Mouse (Mus musculus) left cerebral cortex, adult 9 months (tissue): ENCODE measurements around the gene Spink8.
"Not testable (repeated sequence)": the region's sequence is repeated elsewhere in the genome, so short reads cannot be mapped to it uniquely, and the experiment has no call there.

Experiments used
- DNase-seq, 2 experiments: peaks; one replicate each; pipeline ENCODE4 v3.0.0; 2022; ENCODE audit warnings: low spot score in 2 of 2

Spink8 gene

DNA sequence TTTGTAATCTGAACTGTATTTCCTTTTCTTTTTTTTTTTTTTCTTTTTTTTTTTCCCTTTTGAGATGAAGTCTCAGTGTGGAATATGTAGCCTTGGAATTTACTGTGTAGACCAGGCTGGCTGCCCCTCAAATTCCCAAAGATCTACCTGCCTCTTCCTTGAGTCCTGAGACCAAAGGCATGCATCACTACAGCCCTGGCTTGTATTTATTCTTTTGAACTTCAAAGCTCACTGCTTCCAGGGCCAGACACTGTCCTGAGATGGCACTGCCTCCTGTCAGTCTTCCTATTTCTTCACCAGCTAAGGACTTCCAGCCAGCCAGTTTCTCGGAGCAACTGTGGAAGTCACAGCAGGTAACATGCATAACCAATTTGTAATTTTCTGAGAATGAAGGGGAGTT lies at the start of gene Spink8:
TSS of gene Spink8 (plus strand) at position 301 of the 400 bp plus-strand sequence.
- no peak for DNase-seq

DNA sequence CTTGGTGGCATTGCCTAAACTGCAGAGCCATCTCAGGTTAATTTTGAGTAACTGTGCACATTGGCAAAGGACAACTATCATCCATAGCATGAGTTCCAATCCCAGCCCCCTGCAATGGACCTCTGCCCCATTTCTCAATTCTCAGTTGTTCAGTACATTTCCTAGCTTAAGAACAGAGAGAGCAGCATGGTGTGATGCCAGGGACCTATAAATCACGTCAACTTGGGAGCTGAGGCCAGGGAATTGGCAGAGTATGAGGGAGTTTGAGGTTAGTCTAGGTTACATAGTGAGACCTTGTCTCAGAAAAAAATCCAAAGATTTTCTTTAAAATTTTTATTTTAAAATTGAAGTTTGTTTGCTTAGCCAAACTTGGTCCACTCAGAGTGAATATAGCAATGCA lies 45.2 kb upstream of the Spink8 start:
- not testable (repeated sequence) for DNase-seq

DNA sequence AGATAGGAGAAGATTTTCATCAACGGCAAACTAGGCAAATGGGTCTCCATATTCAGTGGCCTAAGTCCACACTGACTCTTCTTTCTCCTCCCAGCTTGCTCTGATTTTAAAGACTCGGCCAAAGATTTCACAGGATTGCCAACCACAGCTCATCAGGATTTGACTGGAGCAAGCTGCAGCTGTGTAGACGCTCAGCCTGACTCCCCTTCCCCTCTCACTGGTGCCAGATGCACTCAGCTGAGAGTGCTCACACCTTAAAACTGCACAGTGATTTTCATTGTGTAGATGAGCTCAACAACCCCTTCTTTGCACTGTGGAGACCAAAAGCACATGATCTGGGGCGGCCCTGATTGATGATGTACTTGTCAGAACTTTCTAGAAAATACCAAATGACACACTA lies 21.5 kb upstream of the Spink8 start, which contains the start of gene Fbxw27:
TSS of gene Fbxw27 (minus strand) at position 101 of the 400 bp plus-strand sequence.
- DNase-seq, result not testable (repeated sequence)

DNA sequence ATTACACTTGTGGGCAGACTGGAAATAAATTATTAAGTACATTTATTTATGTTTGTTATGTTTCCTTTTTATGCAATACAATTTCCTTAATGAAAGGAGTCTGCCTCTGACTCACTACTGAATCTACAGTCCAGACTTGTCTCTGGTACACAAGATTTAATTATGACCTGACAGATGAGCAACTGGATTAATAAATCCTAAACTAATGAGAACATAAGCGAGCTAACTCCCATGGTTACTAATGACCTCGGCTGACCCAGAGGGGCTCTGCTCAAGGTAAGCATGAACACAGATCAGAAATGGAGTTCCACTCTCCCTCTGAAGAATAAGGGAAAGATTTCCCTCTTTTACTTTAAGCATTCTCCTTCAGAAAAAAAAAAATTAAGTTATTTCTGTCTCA lies 16.9 kb upstream of the Spink8 start:
- no peak for DNase-seq

DNA sequence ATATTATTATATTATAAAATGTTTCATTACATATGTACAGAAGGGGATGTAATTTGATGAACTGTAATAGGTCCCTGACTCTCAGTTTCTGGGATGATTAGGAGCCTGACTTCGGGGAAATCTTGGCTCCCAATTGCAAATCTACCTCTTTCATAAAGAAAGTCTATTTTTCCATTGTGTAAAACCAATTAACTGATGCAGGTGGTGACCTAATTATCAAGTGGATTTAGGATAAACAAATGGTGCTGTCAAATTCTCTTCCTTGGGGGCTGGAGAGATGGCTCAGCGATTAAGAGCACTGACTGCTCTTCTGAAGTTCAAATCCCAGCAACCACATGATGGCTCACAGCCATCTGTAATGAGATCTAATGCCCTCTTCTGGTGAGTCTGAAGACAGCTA lies 16.3 kb upstream of the Spink8 start:
- no peak for DNase-seq

DNA sequence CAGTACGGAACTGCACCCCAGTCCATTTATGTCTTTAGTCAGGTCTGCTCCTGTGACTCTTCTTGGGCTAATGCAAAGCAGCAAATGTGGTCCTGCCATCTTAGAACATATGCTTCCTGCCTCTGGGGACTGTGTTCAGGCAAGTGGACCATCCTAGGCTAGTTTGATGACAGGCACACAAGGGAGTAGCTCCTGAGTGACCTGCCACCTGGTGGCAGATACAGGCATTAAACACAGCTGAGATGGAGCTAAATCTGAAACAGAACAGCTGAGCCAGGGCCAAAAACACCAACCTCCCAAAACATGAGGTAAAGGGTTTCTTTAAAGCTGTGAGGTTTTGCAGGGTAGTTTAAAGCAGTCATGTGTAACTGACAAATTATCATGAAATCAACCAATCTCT lies 14.0 kb upstream of the Spink8 start:
- DNase-seq, result peak in 1 of 2 experiments; percentile 3

DNA sequence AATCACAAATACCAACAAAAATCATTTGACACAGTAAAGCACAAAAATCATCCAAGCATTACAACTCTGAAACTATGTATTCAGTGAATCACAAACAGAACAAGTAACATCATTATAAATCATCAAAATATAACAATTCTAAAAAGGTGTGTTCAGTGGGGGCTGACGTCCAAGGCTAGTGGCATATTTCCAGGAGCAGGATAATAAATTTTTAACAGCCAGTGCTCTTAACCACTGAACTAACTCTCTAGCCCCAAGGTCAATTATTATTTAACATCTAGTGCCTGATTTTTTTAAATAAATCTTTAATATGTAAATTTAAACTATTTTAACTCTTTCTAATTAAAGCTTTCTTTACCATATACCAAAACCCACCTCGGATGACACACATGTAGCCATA lies 6.5 kb upstream of the Spink8 start:
- not testable (repeated sequence) for DNase-seq

DNA sequence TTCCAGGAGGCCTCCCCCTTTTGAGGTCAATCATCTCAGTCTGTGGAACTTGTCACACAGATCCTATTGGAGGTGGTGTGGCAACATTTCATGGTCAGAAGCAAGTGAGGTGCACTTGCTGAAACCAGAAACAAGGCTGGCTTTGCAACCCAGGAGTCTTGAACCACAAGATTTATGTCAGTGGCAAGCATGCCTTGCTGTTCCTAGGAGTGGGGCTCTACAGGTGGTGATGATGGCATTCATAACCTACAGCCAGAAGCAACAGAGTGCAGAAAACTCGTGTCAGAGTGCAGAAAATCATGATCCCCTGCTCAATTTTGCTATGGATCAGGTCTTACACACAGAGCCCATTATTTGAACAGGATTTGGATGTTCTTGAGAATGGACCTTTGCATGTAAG lies 5.8 kb upstream of the Spink8 start:
- no peak for DNase-seq

DNA sequence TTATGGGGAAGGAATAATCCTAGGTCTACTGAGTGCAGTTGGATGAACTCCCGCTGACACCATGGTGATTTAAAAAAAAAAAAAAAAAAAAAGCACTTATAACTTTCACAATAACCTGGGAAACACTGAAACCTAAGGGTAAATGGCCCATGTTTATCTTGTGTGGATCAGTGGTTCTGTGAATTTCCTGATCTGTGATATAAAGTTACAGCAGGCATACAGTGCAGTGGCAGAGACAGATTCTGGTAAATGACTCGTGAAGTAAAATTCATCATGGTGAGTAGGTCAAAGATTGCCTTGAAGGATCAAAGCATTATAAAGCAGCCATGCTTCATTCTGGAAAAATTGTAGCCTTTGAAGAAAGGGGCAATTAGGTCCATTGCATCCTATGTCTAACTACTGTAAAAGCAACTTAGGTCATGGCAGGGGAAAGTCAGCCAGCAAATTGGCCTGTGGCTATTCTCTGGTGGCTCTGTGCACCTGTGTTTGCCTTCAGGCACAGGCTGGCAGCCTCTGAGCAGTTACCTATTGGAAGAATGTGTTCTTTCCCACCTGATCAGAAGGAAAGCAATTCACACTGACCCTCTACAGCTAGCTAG lies 5.3 kb upstream of the Spink8 start:
- no peak for DNase-seq

DNA sequence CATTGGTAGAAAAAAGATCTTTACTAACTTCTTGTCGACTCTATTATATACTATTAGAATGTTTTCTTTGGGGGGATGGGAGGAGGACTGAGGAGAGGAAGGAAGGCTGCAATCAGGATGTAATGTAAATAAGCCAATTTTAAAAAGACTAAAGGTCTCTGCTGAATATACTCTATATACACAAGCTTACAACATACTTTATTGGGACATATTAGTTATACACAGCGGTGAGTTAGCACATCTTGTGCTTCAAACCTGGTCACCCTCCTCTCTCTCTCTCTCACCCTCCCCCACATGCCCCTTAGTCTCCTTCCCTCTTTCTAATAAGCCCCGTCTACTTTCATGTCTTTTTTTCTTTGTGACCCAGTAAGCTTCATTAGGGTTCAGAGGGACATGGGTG lies 4.2 kb upstream of the Spink8 start:
- no peak for DNase-seq

DNA sequence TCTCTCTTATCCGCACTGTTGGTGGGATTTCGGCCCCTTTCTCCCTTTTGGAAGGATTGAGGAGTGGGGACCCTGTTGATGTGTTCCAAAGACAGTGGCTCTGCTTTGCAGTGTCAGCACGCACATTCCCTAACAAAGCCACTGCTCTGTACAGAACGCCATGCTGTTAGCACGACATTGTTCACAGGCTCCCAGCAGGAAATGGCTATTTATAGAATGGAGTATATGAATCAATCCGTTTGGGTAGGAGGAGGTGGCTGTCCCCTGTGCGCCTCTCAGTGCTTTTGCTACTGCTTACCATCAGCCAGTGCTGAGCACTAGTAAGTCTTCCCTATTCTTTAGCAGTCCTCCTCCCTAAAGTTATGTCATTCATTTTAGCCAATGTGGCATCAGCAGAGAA lies 1.3 kb downstream of the Spink8 start:
- DNase-seq, result peak in 1 of 2 experiments; percentile 10

DNA sequence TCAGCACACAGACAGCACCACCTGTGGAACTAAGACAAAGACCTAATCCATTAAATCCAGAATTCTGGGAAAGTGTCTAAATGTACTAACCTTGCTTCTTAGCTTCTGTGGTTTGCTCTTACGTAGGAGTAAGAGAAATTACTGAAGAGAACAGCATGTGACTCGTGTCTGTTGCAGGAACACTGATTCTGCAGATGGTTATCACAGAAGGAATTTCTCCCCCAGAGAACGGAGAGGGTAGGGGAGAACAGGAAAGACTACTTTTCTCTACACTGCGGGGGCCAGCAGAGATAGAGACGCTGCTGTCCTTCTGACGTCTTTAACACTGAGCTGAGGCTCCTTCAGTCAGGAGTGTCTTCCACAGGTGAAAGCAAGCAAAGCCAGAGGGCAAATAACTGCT lies 4.3 kb downstream of the Spink8 start:
- peak in 1 of 2 experiments; percentile 15 for DNase-seq

DNA sequence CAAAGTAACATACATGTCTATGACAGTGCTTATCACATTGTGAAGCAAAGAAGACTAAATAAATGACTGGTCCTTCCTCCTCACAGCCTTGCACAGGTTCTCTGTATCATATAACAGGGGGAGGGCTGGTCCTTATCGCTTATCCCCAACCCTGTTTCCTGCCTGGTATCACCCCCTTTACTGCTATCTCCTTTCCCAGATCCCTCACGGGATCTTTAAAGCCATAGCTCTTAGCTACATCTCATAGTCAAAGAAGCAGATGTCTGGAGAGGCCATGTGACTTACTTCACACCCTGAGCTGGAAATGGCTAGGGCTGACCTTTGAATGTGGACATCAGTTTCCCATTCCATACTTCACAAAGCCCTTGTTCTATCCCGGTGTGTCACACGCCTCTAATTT lies 13.7 kb downstream of the Spink8 start:
- DNase-seq, result no peak

DNA sequence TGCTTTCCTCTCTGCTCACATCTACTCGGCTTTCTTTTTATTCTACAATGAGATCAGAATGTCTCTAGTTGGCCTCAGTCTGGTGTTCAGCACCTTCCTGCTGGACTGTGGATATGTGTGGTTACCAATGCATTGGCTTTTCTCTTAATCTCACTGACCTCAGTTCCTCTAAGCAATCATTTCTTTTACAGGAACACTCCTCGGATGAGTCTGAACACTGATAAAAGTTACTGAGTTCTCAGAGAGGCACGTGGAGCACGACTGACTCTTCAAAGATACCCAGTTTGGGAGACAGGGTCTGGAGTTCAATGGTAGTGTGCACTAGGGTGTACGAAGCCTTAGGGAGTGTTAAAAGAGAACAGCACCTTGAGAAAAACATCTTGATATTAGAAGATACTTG lies 14.1 kb downstream of the Spink8 start:
- no peak for DNase-seq

DNA sequence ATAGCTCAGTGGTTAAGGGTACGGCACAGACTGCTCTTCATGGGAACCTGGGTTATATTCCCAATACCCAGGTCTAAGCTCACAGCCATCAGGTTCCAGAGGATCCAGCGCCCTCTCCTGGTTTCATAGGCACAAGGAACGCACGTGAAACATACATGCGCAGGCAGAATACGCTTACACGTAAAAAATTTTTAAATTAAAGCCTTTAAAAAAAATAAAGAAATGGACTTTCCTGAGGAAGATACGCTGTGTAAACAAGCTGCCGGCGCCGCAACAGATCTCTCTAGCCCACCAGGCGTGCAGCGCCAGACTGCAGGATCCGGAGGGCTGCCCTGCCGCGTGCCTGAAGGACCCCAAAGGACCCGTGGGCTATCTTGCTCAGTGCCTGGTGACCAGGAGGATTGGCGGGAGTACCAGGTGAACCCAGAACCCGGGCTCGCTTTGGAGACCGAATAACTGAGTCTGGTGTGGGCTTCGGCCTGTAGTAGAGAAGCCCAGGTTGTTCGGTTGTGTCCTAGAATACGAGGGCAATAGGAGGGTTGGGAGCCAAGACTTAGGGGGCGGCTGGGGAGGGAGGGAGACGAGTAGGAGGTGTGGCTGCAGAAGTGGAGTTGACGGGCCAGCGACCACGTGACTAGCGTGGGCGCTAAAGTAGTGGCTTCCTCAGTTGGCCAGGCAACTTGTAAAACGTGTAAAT lies 20.5 kb downstream of the Spink8 start, which contains the start of gene Nme6:
TSS of gene Nme6 (plus strand) at position 359 of the 697 bp plus-strand sequence.
- DNase-seq, result peak; percentile 30 to 84

DNA sequence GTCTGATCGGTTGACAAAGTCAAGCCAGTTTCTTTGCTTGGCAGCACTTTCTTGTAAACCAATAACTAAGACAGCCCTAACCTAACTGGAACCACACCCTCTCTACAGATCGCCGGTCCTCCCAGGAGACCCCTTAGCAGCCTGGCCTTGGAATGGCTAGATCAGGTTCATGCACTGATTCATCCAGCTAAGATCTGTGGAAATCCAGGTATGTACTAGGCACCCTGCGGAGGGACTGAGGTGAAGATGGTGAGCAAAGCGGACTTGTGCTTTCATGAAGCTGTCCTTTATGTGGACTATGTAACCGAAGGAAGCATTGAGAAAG lies 21.0 kb downstream of the Spink8 start:
- DNase-seq, result no peak

DNA sequence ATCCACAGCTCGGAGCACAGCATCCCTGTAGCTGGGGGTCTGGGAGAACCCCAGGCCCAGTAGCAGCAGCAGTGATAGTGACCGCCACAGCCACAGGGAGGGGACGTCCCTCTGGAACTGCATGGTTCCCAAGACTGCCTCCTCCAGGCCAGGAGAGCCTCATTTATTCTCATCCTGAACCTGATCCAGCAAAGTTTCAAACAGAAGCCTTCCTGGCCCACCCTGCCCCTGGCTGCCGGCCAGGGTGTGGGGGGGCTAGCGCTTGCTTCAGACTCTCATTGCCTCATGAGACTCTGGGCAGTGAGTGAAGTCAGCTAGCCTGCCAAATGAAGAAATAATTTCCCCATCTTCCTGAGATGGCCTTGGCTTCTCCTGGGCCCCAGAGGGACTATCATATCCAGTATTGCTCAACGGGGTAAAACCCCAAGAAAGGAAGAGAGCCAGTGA lies 37.3 kb downstream of the Spink8 start, which contains the start of gene Camp:
TSS of gene Camp (minus strand) at position 306 of the 447 bp plus-strand sequence.
- DNase-seq, result no peak

DNA sequence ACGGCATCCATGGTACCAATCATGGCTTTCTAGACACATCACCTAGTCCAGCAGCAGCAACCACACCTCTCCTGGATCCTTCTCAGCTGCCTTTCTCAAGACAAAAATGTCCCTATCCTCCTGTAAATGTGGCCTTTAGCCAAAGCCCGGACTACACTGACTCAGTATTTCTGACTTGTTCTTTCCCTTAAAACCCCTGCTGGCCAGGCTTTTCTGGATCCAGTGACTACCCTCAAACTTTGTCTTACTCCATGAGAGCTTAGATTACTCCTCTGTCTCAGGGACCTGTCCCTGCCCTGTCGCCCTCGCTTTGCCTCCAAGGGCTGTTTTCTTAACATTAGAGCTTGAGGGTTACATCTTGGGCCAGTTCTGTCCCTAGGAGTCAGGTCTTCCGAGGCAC lies 38.0 kb downstream of the Spink8 start:
- DNase-seq, result no peak

DNA sequence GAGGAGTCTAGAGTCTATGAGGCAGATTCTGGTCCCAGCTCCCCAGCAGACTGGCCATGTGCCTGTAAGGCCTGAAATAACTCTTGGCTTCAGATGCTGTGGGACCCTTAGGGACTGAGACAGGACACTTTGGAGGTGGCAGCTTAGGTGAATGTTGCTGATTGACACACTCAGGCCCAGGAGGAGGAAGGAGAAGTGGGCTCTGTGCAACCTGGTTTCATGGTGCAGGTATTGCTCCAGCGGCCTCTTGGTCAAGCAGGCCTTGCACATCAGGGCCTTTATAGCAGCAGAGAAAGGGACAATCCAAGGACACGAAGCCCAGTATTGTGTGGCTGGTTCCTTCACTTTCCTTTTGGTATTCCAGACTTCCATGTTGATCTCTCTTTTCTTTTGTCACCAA lies 42.3 kb downstream of the Spink8 start:
- DNase-seq, result no peak

DNA sequence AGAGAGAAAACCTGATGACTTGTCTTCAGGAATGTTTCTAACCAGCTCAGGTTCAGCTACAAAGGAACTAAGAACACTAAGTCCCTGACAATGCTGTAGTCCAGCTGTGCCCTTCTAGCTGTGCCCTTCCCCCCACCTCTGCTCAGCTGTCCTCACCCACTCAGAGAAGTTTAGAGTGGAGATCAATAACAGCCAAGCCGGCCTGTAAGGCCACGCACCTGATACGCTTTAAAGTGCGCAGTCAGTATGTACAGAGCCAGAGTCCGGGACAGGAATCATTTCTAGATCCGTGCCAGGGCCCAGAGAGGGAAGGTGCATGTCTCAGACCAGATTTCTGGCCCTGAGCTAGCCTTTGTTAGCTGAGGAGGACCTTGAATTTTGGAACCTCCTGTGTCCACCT lies 43.9 kb downstream of the Spink8 start:
- DNase-seq, result no peak

DNA sequence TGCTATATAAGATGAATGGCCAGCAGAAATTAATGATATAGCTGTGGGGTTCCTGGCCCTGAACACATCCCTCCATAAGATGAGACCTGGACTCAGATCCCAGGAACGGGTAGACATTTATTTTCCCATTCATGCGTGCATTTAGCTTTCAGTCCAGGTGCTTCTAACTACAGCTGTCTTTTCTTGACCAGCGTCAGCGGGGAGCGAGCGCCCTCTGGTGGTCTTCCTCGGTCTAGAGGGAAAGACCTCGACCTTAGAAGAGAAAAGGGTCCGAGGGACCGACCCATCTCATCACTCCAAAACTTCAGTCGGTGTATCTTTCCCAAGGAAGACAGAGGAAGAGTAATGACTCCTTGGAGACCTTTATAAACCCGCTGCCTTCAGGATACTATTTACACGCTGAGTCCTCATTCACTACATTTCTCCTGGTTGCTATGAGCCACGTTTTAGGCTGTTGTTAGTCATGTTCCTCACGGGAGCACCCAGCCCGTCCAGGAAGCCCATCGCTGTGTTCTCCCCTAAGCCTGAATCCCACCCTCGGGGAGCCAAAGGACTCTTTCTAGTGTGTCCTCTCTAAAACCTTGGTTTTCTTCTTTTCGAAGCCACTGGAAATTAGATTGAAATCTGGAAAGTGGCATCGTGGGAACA lies 50.4 kb downstream of the Spink8 start:
- peak in 1 of 2 experiments; percentile 71 for DNase-seq

DNA sequence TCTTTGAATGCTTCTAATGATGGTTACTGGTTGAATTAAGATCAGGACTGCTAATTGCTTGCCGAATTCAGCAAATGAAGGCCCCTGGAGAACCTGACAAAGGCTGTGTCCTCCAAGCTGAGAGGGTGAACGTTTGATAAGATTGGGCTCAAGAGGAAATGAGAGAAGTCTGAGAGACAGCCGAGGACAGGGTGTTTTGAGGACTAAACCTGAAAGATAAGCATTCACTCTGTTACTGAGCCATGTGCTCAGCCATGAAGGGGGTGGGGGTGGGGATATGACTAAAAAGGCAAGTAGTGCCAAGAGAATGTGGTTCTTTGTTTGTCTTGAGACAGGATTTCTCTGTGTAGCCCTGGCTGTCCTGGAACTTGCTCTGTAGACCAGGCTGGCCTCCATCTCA lies 51.0 kb downstream of the Spink8 start:
- no peak for DNase-seq

DNA sequence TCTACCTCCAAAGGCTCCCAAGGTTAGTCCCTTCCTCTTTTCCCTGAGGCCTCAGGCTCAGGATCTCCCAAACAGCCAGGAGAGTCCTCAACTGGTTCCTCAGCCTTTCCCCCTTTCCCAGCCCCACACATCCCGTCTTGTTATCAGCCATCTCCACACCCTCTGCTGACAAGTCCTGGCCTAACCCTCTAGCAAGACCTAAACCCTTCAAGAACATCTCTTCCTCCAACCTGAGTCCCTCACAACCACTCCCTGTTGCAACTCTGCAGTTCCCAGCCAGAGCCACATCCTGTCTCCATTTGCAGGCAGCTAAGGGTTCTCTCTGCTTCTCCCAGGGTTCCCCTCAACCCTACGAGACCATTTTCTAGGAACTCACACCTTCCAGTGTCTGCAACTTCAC lies 54.1 kb downstream of the Spink8 start:
- no peak for DNase-seq
